In the genomic region with DNA sequence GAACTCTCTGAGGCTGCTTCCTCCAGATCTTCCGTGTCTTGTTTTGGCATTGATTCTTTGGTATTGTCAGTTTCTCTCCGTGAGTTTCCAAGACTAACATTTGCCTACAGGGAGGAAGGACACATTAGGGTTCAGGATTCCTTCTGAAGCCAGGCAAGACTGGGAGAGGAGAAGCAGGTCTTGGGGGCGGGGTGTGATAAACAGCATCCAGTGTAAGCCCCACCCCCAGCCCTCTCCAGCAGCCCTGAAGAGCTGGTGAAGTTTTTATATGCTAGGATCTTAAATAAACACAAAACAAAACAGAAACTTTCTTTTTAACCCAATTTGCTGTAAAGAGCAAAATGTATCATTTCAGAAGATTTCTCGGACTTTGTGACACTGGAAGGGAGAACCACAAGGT, we compare ENCODE assay signal across 28 mouse cellular contexts. TPM values are rescaled to one million over a fixed set of nuclear protein-coding genes. Genes with fewer than 3 reads are reported as not detected.
DNase-seq lines count a peak whose midpoint lies in the region; ATAC-seq and TF ChIP-seq lines count a peak whose summit lies in the region.
"Had no signal": no experiment of that assay in that cellular context is flagged by ENCODE, and none has a peak within 500 bp of the region (broad histone marks: within the 10 kb centered on the region; RNA-seq: fewer than 3 reads in every experiment).

No protein-coding gene starts in this region.

- H3K9ac ChIP-seq in embryonic facial prominence, embryonic 15.5 days = no peak overlapping the region
- no peak overlapping the region for H3K9ac ChIP-seq in lung, postnatal 0 days (replicated peaks; ENCODE audit: low read depth)
- H3K9ac ChIP-seq: embryonic facial prominence, embryonic 13.5 days; hindbrain, embryonic 14.5 days; intestine, embryonic 15.5 days; liver, embryonic 12.5 days; midbrain, embryonic 13.5 days had no signal

- peaks cover 9% of the 10 kb centered on the region for H3K4me1 ChIP-seq in embryonic facial prominence, embryonic 15.5 days
- peaks cover 4% of the 10 kb centered on the region; the same call in 1 of the 2 replicates for H3K4me1 ChIP-seq in lung, postnatal 0 days (ENCODE audit: insufficient read depth, low read depth, low read length)
- H3K4me1 ChIP-seq: forebrain, embryonic 10.5 days; intestine, embryonic 15.5 days; liver, embryonic 12.5 days; midbrain, embryonic 13.5 days had no signal

- H3K4me2 ChIP-seq in embryonic facial prominence, embryonic 15.5 days (replicated peaks) = 0 out of 2 replicates have a peak overlapping the region, but pooled peaks have one; percentile 15
- H3K4me2 ChIP-seq in lung, postnatal 0 days (replicated peaks; ENCODE audit: low read depth, low read length) = no peak overlapping the region
- H3K4me2 ChIP-seq: embryonic facial prominence, embryonic 13.5 days; hindbrain, embryonic 14.5 days; intestine, embryonic 15.5 days; liver, embryonic 12.5 days; midbrain, embryonic 13.5 days had no signal

- peak; percentile 41 for DNase-seq in kidney, postnatal 10 days
- DNase-seq in kidney, postnatal 36 days = no peak
- DNase-seq in R1 (ENCODE audit: low read depth, low spot score) = peak; percentile 18
- DNase-seq in lung, postnatal 0 days (ENCODE audit: low spot score) = peak; percentile 55
- no peak for DNase-seq in frontal cortex, postnatal 36 days (ENCODE audit: low spot score in 2 of 2)
- no peak for DNase-seq in adrenal gland, adult 2 months
- DNase-seq: cerebellum, adult 11 months; cerebellum, postnatal 14 days; gastrocnemius, postnatal 14 days; heart, postnatal 10 days; right cerebral cortex, postnatal 14 days had no signal

- H3K36me3 ChIP-seq in embryonic facial prominence, embryonic 15.5 days = no peaks in the 10 kb centered on the region
- no peaks in the 10 kb centered on the region for H3K36me3 ChIP-seq in lung, postnatal 0 days (ENCODE audit: insufficient read depth, low read length)
- H3K36me3 ChIP-seq: embryonic facial prominence, embryonic 13.5 days; forebrain, embryonic 10.5 days; intestine, embryonic 15.5 days; liver, embryonic 12.5 days; midbrain, embryonic 13.5 days had no signal

- no peaks in the 10 kb centered on the region for H3K9me3 ChIP-seq in embryonic facial prominence, embryonic 15.5 days (replicated peaks)
- H3K9me3 ChIP-seq in lung, postnatal 0 days (ENCODE audit: low read length) = no peaks in the 10 kb centered on the region
- H3K9me3 ChIP-seq: embryonic facial prominence, embryonic 13.5 days; forebrain, embryonic 10.5 days; intestine, embryonic 15.5 days; liver, embryonic 12.5 days; midbrain, embryonic 13.5 days had no signal

- no peak for TF ChIP-seq EP300 in lung, postnatal 0 days (IDR thresholded peaks at IDR 0.05)

- 28% methylated on average over 4 of the region's 4 CpGs for WGBS in embryonic facial prominence, embryonic 15.5 days
- 27% methylated on average over 4 of the region's 4 CpGs for WGBS in lung, postnatal 0 days

- H3K4me3 ChIP-seq in embryonic facial prominence, embryonic 15.5 days (replicated peaks) = no peak overlapping the region
- no peak overlapping the region for H3K4me3 ChIP-seq in lung, postnatal 0 days (ENCODE audit: low read depth, low read length)
- H3K4me3 ChIP-seq: embryonic facial prominence, embryonic 13.5 days; forebrain, embryonic 10.5 days; intestine, embryonic 15.5 days; liver, embryonic 12.5 days; midbrain, embryonic 13.5 days had no signal

- no peak for ATAC-seq in embryonic facial prominence, embryonic 15.5 days (ENCODE audit: insufficient number of reproducible peaks, low FRiP score, low TSS enrichment, low read depth)
- ATAC-seq in lung, postnatal 0 days = no peak
- ATAC-seq: intestine, embryonic 15.5 days; liver, embryonic 12.5 days; midbrain, embryonic 13.5 days had no signal

- TF ChIP-seq CTCF in lung, postnatal 0 days (IDR thresholded peaks at IDR 0.05) = no peak

- H3K27me3 ChIP-seq in embryonic facial prominence, embryonic 15.5 days = no peaks in the 10 kb centered on the region
- no peaks in the 10 kb centered on the region for H3K27me3 ChIP-seq in lung, postnatal 0 days (replicated peaks; ENCODE audit: insufficient read depth, low read length)
- H3K27me3 ChIP-seq: embryonic facial prominence, embryonic 13.5 days; intestine, embryonic 15.5 days; midbrain, embryonic 13.5 days had no signal

- H3K27ac ChIP-seq in embryonic facial prominence, embryonic 15.5 days (replicated peaks) = peak overlapping the region; percentile 60; the same call in 1 of the 2 replicates
- H3K27ac ChIP-seq in lung, postnatal 0 days (ENCODE audit: low read length) = no peak overlapping the region
- H3K27ac ChIP-seq: embryonic facial prominence, embryonic 13.5 days; forebrain, embryonic 10.5 days; hindbrain, embryonic 14.5 days; intestine, embryonic 15.5 days; liver, embryonic 12.5 days; midbrain, embryonic 13.5 days had no signal

RNA-seq across cellular contexts. Expression of a gene that starts 28.8 kb away (rescaled TPM):
- polyA plus RNA-seq in embryonic facial prominence, embryonic 15.5 days (2015; fragmentation: Nextera tagmentation; extraction: Ambion mirVana) = 0.09 and 0.63 TPM in 2 replicates
- 0.55 and 0.79 TPM in 2 replicates for polyA plus RNA-seq in lung, postnatal 0 days (2015; fragmentation: Nextera tagmentation; extraction: Ambion mirVana)
- total RNA-seq in adrenal gland, adult 2 months (2021) = not detected
- polyA plus RNA-seq in adrenal gland, adult 2 months (2012; rRNA removed) = not detected in 2 replicates
- total RNA-seq: adrenal gland, adult 8-10 months; ES-E14; gastrocnemius, postnatal 14 days; heart, adult 8-10 months; heart, postnatal 10 days; left cerebral cortex, postnatal 10 days; megakaryocyte progenitor cell, adult 5-6 weeks had no signal
- polyA plus RNA-seq: brain, embryonic 14.5 days; embryonic facial prominence, embryonic 13.5 days; forebrain, embryonic 10.5 days; large intestine, adult 2 months; liver, embryonic 12.5 days; midbrain, embryonic 13.5 days; neural tube, embryonic 14.5 days; spleen, adult 2 months; urinary bladder, adult 2 months had no signal

RNA-seq across cellular contexts. Expression of a gene that starts 38.6 kb away (rescaled TPM):
- 244 and 245 TPM in 2 replicates for polyA plus RNA-seq in embryonic facial prominence, embryonic 15.5 days (2015; fragmentation: Nextera tagmentation; extraction: Ambion mirVana)
- 523 and 539 TPM in 2 replicates for polyA plus RNA-seq in lung, postnatal 0 days (2015; fragmentation: Nextera tagmentation; extraction: Ambion mirVana)
- 100 to 1,000 TPM; 102 to 190 TPM for total RNA-seq in adrenal gland, adult 2 months (2021)
- polyA plus RNA-seq in adrenal gland, adult 2 months (2012; rRNA removed) = 125 and 184 TPM in 2 replicates
- total RNA-seq: megakaryocyte progenitor cell, adult 5-6 weeks had no signal

Comparison
In these comparisons a context has a peak if more than half of its experiments do, and no peak if none do; other contexts are left out.
1. DNase-seq: peak in kidney, postnatal 10 days (single experiment), R1 (single experiment) and lung, postnatal 0 days (single experiment); none in kidney, postnatal 36 days (0 of 2), frontal cortex, postnatal 36 days (0 of 2) and adrenal gland, adult 2 months (single experiment).